Mouse (Mus musculus) lung, embryonic 16.5 days (tissue): Measurements from ENCODE around the gene Gm13102. TPM values are rescaled to one million over a fixed set of nuclear protein-coding genes. Genes with fewer than 3 reads are reported as not detected.
"Not testable (repeated sequence)": the region's sequence is repeated elsewhere in the genome, so short reads cannot be mapped to it uniquely, and the experiment has no call there.

Experiments used
- ATAC-seq: fragments of 200-750 bp; cut with Nextera tagmentation; 2 replicates; pipeline ENCODE4 v1.8.0; 2017; ENCODE audit warnings: low read depth, mild to moderate bottlenecking, moderate library complexity
- H3K27ac ChIP-seq: fragments of 300-500 bp; sonication (generic); 2 replicates; pipeline ENCODE4 v1.5.1; 2014; ENCODE audit warnings: mild to moderate bottlenecking, control low read depth, low read length
- H3K27me3 ChIP-seq: fragments of 300-500 bp; sonication (generic); 2 replicates; pipeline ENCODE4 v1.6.1; 2014; ENCODE audit warnings: low read depth, low read length, mixed read lengths; ENCODE audit not compliant: control insufficient read depth, insufficient read depth
- H3K36me3 ChIP-seq: fragments of 300-500 bp; sonication (generic); 2 replicates; pipeline ENCODE4 v1.6.1; 2014; ENCODE audit warnings: low read length; ENCODE audit not compliant: control insufficient read depth, insufficient read depth
- H3K4me1 ChIP-seq: fragments of 300-500 bp; sonication (generic); replicated peaks from 2 replicates; pipeline ENCODE4 v1.6.1; 2014; ENCODE audit warnings: low read length, mixed read lengths; ENCODE audit not compliant: control insufficient read depth, insufficient read depth
- H3K4me2 ChIP-seq: fragments of 300-500 bp; sonication (generic); 2 replicates; pipeline ENCODE4 v1.6.1; 2014; ENCODE audit warnings: low read depth, low read length, control low read depth
- H3K4me3 ChIP-seq: fragments of 300-500 bp; sonication (generic); 2 replicates; pipeline ENCODE4 v1.5.1; 2014; ENCODE audit warnings: mild to moderate bottlenecking, low read length, control low read depth
- H3K9ac ChIP-seq: fragments of 300-500 bp; sonication (generic); 2 replicates; pipeline ENCODE4 v1.6.1; 2014; ENCODE audit warnings: low read length, control low read depth
- H3K9me3 ChIP-seq: fragments of 300-500 bp; sonication (generic); 2 replicates; pipeline ENCODE4 v1.6.1; 2016; ENCODE audit warnings: low read length; ENCODE audit not compliant: control insufficient read depth
- WGBS: fragments of 180-500 bp; shearing (Covaris S2); extraction: QIAGEN DNeasy Blood & Tissue Kit; methylation state at CpG from one replicate; pipeline ENCODE4 v1.1.7; 2014; 5-methylcytosine and 5-hydroxymethylcytosine counted together
- polyA plus RNA-seq: library from polyadenylated mRNA; unstranded; fragments of >200 nt; fragmentation: Nextera tagmentation; extraction: Ambion mirVana; gene quantifications from 2 replicates; pipeline ENCODE4 v1.2.1, GENCODE M21; 2015

The Gm13102 gene
- polyA plus RNA-seq: not detected in 2 replicates

DNA sequence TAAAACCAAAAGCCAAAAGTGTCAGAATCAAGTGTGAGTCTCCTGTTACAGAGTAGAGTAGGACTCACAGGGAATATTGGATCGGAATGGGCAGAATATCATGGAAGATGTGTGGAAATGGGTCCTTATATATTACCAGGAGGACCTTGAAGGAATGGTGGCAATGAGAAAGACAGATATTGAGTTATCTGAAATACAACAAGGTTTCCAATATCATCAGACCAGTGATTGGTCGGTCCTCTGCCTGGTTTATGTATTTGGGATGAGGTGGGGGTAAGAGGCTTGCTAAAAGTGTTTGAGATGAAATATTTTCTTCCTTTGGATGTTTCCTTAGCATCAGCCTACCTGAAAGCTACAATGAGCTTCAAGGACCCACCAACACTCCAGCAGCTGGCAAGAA, at the start of gene Gm13102:
Gm13102 (plus strand) TSS at position 301 of the 400 bp plus-strand sequence.
- ATAC-seq, H3K9ac ChIP-seq, H3K36me3 ChIP-seq, H3K4me3 ChIP-seq, H3K4me1 ChIP-seq, H3K27me3 ChIP-seq, H3K27ac ChIP-seq, H3K9me3 ChIP-seq, H3K4me2 ChIP-seq: not testable (repeated sequence)
- WGBS: no CpG with 5 or more reads among the region's 2 CpGs

DNA sequence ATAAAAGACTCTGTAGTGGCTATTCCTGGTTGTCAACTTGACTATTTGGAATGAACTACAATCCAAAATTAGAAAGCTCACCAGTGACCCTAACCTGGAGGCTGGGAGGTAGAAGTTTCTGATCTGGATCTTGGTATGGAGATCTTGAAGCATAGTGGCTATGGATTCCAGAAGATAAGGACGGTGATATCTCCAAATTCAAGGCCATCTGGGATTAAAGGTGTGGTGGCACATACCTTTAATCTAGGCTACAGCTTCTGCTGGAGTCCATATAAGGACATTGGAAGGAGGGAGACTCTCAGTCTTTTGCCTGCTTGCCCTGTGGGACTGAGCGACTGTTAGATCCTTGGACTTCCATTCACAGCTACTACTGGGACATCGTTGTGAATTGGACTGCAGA, 47.4 kb upstream of the Gm13102 start, which contains the start of gene Pramel4:
Pramel4 (plus strand) TSS at position 301 of the 400 bp plus-strand sequence.
- not testable (repeated sequence) for H3K4me1 ChIP-seq, H3K4me2 ChIP-seq, H3K27ac ChIP-seq, H3K4me3 ChIP-seq, H3K27me3 ChIP-seq, H3K9me3 ChIP-seq, H3K9ac ChIP-seq, ATAC-seq, H3K36me3 ChIP-seq
- 84% methylated on average over 3 of the region's 3 CpGs for WGBS

Other genes starting within 250 kb of the Gm13102 start
- not detected in 2 replicates for gene Pramef6, start 206.1 kb upstream of the Gm13102 start, polyA plus RNA-seq
- not detected in 2 replicates for gene Pramef25, start 155.5 kb upstream of the Gm13102 start, polyA plus RNA-seq
- not detected in 2 replicates for gene Gm13101, start 139.5 kb upstream of the Gm13102 start, polyA plus RNA-seq
- gene Pramef17, start 112.1 kb upstream of the Gm13102 start, polyA plus RNA-seq: not detected in 2 replicates
- not detected in 2 replicates for gene Pramel4, start 47.3 kb upstream of the Gm13102 start, polyA plus RNA-seq
- gene Oog3, start 56.2 kb downstream of the Gm13102 start, polyA plus RNA-seq: not detected in 2 replicates
- not detected in 2 replicates for gene Oog2, start 84.2 kb downstream of the Gm13102 start, polyA plus RNA-seq
- gene C87977, start 106.8 kb downstream of the Gm13102 start, polyA plus RNA-seq: not detected in 2 replicates
- gene Pramel5, start 174.0 kb downstream of the Gm13102 start, polyA plus RNA-seq: not detected in 2 replicates
- gene Gm13128, start 223.8 kb downstream of the Gm13102 start, polyA plus RNA-seq: not detected in 2 replicates